ENCODE assay signal across 11 mouse cellular contexts in genomic region chr13:59144321-59144856, GRCm38 (mm10).
DNase-seq lines count a peak whose midpoint lies in the region; ATAC-seq and TF ChIP-seq lines count a peak whose summit lies in the region.
"Had no signal": no experiment of that assay in that cellular context is flagged by ENCODE, and none has a peak within 500 bp of the region (broad histone marks: within the 10 kb centered on the region; RNA-seq: fewer than 3 reads in every experiment).

No protein-coding gene starts in this region.

- no peaks in the 10 kb centered on the region for H3K9me3 ChIP-seq in forebrain, embryonic 11.5 days (ENCODE audit: control insufficient read depth, low read length)
- H3K9me3 ChIP-seq in neural tube, embryonic 11.5 days (ENCODE audit: control insufficient read depth, low read length): no peaks in the 10 kb centered on the region
- no peaks in the 10 kb centered on the region for H3K9me3 ChIP-seq in intestine, postnatal 0 days (ENCODE audit: control insufficient read depth)
- H3K9me3 ChIP-seq: limb, embryonic 12.5 days had no signal

- no peaks in the 10 kb centered on the region for H3K27me3 ChIP-seq in forebrain, embryonic 11.5 days (ENCODE audit: control insufficient read depth, insufficient read depth, low read length)
- no peaks in the 10 kb centered on the region for H3K27me3 ChIP-seq in neural tube, embryonic 11.5 days (ENCODE audit: control insufficient read depth, insufficient read depth, low read length)
- no peaks in the 10 kb centered on the region for H3K27me3 ChIP-seq in intestine, postnatal 0 days (replicated peaks; ENCODE audit: control insufficient read depth, insufficient read depth, low read length)
- H3K27me3 ChIP-seq: limb, embryonic 12.5 days had no signal

- H3K36me3 ChIP-seq in forebrain, embryonic 11.5 days (ENCODE audit: control insufficient read depth, insufficient read depth, low read length): no peaks in the 10 kb centered on the region
- no peaks in the 10 kb centered on the region for H3K36me3 ChIP-seq in neural tube, embryonic 11.5 days (ENCODE audit: control insufficient read depth, insufficient read depth, low read length)
- H3K36me3 ChIP-seq in intestine, postnatal 0 days (ENCODE audit: control insufficient read depth, insufficient read depth): no peaks in the 10 kb centered on the region
- H3K36me3 ChIP-seq: limb, embryonic 12.5 days had no signal

- ATAC-seq in forebrain, embryonic 11.5 days (replicated peaks; ENCODE audit: low FRiP score): peak; percentile 93
- ATAC-seq in neural tube, embryonic 11.5 days (ENCODE audit: insufficient read depth, low FRiP score, low TSS enrichment): peak; percentile 96
- no peak for ATAC-seq in intestine, postnatal 0 days

- peaks cover 17% of the 10 kb centered on the region; the same call in 1 of the 2 replicates for H3K4me1 ChIP-seq in forebrain, embryonic 11.5 days (replicated peaks; ENCODE audit: control insufficient read depth, insufficient read depth, low read length)
- H3K4me1 ChIP-seq in neural tube, embryonic 11.5 days (ENCODE audit: control insufficient read depth, insufficient read depth, low read length): peaks cover 3% of the 10 kb centered on the region; the same call in 1 of the 2 replicates
- no peaks in the 10 kb centered on the region for H3K4me1 ChIP-seq in intestine, postnatal 0 days (replicated peaks; ENCODE audit: control insufficient read depth, insufficient read depth, low read length)

- 51% methylated on average over 11 of the region's 11 CpGs for WGBS in forebrain, embryonic 11.5 days
- 60% methylated on average over 11 of the region's 11 CpGs for WGBS in neural tube, embryonic 11.5 days
- WGBS in intestine, postnatal 0 days: 71% methylated on average over 11 of the region's 11 CpGs

- H3K4me2 ChIP-seq in forebrain, embryonic 11.5 days (ENCODE audit: low read depth, low read length, severe bottlenecking): no peak overlapping the region; the same call in 1 of the 2 replicates
- no peak overlapping the region for H3K4me2 ChIP-seq in neural tube, embryonic 11.5 days (ENCODE audit: low read depth)
- H3K4me2 ChIP-seq in intestine, postnatal 0 days (replicated peaks; ENCODE audit: low read depth): no peak overlapping the region
- H3K4me2 ChIP-seq: limb, embryonic 12.5 days had no signal

- peak; percentile 33 for DNase-seq in cerebellum, adult 9-10 months
- DNase-seq in cerebellum, postnatal 25 days: no peak
- peak; percentile 70 for DNase-seq in forebrain, embryonic 11.5 days (ENCODE audit: low spot score)
- peak; percentile 80 for DNase-seq in layer of hippocampus, adult 9-11 months
- peak; percentile 57 for DNase-seq in neural tube, embryonic 11.5 days (ENCODE audit: low spot score)
- no peak for DNase-seq in lung, postnatal 4 days
- no peak for DNase-seq in urinary bladder, postnatal 25 days (ENCODE audit: low spot score)
- DNase-seq: gastrocnemius, adult 2 months had no signal

- TF ChIP-seq CTCF in intestine, postnatal 0 days (IDR thresholded peaks at IDR 0.05; ENCODE audit: low read depth): no peak

- peak overlapping the region; percentile 81 for H3K27ac ChIP-seq in forebrain, embryonic 11.5 days (ENCODE audit: low read depth, low read length)
- H3K27ac ChIP-seq in neural tube, embryonic 11.5 days (ENCODE audit: low read depth, low read length): peak overlapping the region; percentile 68
- no peak overlapping the region for H3K27ac ChIP-seq in intestine, postnatal 0 days (ENCODE audit: low read depth, low read length)
- H3K27ac ChIP-seq: gastrocnemius, adult 2 months; limb, embryonic 12.5 days had no signal

- H3K9ac ChIP-seq in forebrain, embryonic 11.5 days (ENCODE audit: low read length): 0 out of 2 replicates have a peak overlapping the region, but pooled peaks have one; percentile 9
- no peak overlapping the region for H3K9ac ChIP-seq in neural tube, embryonic 11.5 days (ENCODE audit: low read length)
- H3K9ac ChIP-seq in intestine, postnatal 0 days (ENCODE audit: low read depth, low read length): no peak overlapping the region
- H3K9ac ChIP-seq: limb, embryonic 12.5 days had no signal

- H3K4me3 ChIP-seq in forebrain, embryonic 11.5 days (ENCODE audit: low read depth, low read length): no peak overlapping the region
- H3K4me3 ChIP-seq in neural tube, embryonic 11.5 days (ENCODE audit: low read depth, low read length): no peak overlapping the region
- H3K4me3 ChIP-seq in intestine, postnatal 0 days (ENCODE audit: low read depth, low read length): no peak overlapping the region
- H3K4me3 ChIP-seq: gastrocnemius, adult 2 months; limb, embryonic 12.5 days; myocyte had no signal

Comparison
In these comparisons a context has a peak if more than half of its experiments do, and no peak if none do; other contexts are left out.
1. DNase-seq: peak in cerebellum, adult 9-10 months (single experiment), forebrain, embryonic 11.5 days (single experiment), layer of hippocampus, adult 9-11 months (single experiment) and neural tube, embryonic 11.5 days (single experiment); none in cerebellum, postnatal 25 days (0 of 2), lung, postnatal 4 days (0 of 2) and urinary bladder, postnatal 25 days (single experiment).